Mouse (Mus musculus) gastrocnemius, postnatal 4 days (tissue): ENCODE data around the gene Trpc5. TPM values are rescaled to one million over a fixed set of nuclear protein-coding genes. Genes with fewer than 3 reads are reported as not detected.

Experiments
- DNase-seq, 2 experiments: peaks; one replicate each; pipeline ENCODE4 v3.0.0; 2021 to 2022; ENCODE audit warnings: low spot score in 2 of 2, mixed read lengths in 2 of 2
- total RNA-seq, 2 experiments: library from RNA; stranded (reverse); gene quantifications; 2 replicates each; pipeline ENCODE4 v1.2.3; 2021

Trpc5 gene
- total RNA-seq, 2 experiments from 2014 or later: 0.27 to 0.29 TPM

- no peak for DNase-seq
These were observed 350.0 kb downstream of the Trpc5 start for GRCm38 (mm10) chrX:144337938-144338337.

DNA sequence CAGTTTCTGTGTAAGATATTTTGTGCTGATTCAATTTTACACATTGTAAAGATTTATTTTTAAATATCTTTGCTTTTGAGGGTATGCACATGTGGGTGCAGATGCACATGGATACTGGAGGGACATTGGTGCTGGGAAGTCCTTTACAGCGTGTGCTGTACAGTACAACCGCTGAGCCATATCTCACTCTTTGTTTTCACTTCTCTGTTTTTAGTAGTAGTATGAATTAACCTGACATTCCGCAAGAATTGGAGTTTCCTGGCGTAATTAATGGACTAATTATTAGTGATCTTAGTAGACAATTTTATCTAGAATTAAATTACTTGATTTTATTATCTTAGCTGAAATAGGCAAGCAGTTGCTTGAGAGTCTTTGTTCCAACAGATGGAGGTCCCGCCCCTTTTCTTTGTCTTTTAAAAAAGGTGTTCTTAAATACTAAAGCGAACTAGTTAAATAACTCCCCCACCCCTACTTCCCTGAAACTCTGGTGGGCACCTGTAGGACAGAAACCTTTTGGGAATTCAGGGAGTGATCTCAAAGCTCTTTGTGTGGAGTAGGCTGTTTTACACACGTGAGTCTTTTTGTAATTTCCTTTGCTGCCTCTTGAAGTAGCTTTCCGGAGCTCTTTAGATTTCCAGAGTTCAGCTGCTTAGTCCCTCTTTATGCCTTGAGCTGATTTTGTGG, 352.5 kb downstream of the Trpc5 start:
- DNase-seq: no peak

Other genes with a start within 250 kb of the Trpc5 start
- gene Trpc5os, start 231.6 kb downstream of the Trpc5 start, total RNA-seq: not detected
- under 1 TPM; 0.18 to 0.32 TPM for gene Rtl4, start 727 bp upstream of the Trpc5 start, total RNA-seq